Mouse (Mus musculus) forebrain, embryonic 16.5 days (tissue): ENCODE data around the gene Olfr568. TPM values are rescaled to one million over a fixed set of nuclear protein-coding genes. Genes with fewer than 3 reads are reported as not detected.

ENCODE experiments used
- ATAC-seq: fragments of 200-750 bp; cut with Nextera tagmentation; 2 replicates; pipeline ENCODE4 v1.8.0; 2017; ENCODE audit warnings: mild to moderate bottlenecking, moderate library complexity
- H3K27ac ChIP-seq: fragments of 300-500 bp; sonication (generic); 2 replicates; pipeline ENCODE4 v1.5.1; 2014; ENCODE audit warnings: low read length, control low read depth
- H3K27me3 ChIP-seq: fragments of 300-500 bp; sonication (generic); replicated peaks from 2 replicates; pipeline ENCODE4 v1.6.1; 2014; ENCODE audit warnings: low read length; ENCODE audit not compliant: control insufficient read depth, insufficient read depth
- H3K36me3 ChIP-seq: fragments of 300-500 bp; sonication (generic); 2 replicates; pipeline ENCODE4 v1.6.1; 2014; ENCODE audit not compliant: control insufficient read depth, insufficient read depth
- H3K4me1 ChIP-seq: fragments of 300-500 bp; sonication (generic); replicated peaks from 2 replicates; pipeline ENCODE4 v1.6.1; 2014; ENCODE audit warnings: low read length; ENCODE audit not compliant: control insufficient read depth, insufficient read depth
- H3K4me2 ChIP-seq: fragments of 300-500 bp; sonication (generic); 2 replicates; pipeline ENCODE4 v1.6.1; 2014; ENCODE audit warnings: mild to moderate bottlenecking, low read length, control low read depth
- H3K4me3 ChIP-seq: fragments of 300-500 bp; sonication (generic); replicated peaks from 2 replicates; pipeline ENCODE4 v1.5.1; 2014; ENCODE audit warnings: mild to moderate bottlenecking, low read length, control low read depth
- H3K9ac ChIP-seq: fragments of 300-500 bp; sonication (generic); replicated peaks from 2 replicates; pipeline ENCODE4 v1.6.1; 2014; ENCODE audit warnings: low read depth, low read length, control low read depth
- H3K9me3 ChIP-seq: fragments of 300-500 bp; sonication (generic); 2 replicates; pipeline ENCODE4 v1.6.1; 2016; ENCODE audit warnings: low read length; ENCODE audit not compliant: control insufficient read depth
- WGBS: fragments of 180-500 bp; shearing (Covaris S2); extraction: QIAGEN DNeasy Blood & Tissue Kit; methylation state at CpG from one replicate; pipeline ENCODE4 v1.1.7; 2014; 5-methylcytosine and 5-hydroxymethylcytosine counted together
- polyA plus RNA-seq: library from polyadenylated mRNA; unstranded; fragments of >200 nt; fragmentation: Nextera tagmentation; extraction: Ambion mirVana; gene quantifications from 2 replicates; pipeline ENCODE4 v1.2.1, GENCODE M21; 2015

Olfr568 gene
- polyA plus RNA-seq, 1 experiment from 2014 or later, result not detected

DNA sequence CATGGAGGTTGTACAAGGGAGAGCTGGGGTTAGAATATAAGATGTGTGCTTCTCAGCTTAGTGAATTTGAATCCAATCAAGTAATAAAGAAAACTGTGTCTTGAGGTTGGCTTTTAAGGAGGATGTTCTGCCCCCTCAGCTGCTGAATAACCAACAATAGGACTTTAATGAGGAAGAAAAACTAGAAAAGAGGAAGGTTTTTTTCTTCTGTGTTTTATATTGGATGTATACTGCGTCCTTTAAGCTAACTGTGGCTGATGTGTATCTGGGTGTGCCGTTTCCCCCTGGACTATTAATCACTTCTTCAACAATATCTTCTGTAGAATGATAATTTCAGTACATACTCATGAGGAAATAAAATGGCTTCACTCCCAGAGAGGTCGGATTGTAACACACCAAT lies 50.2 kb downstream of the Olfr568 start:
- no peak overlapping the region for H3K4me2 ChIP-seq

More for the DNA sequence above, 50.2 kb downstream of the Olfr568 start:
- WGBS, result 74% methylated on average over 3 of the region's 3 CpGs
- no peaks in the 10 kb centered on the region for H3K36me3 ChIP-seq
- no peaks in the 10 kb centered on the region for H3K4me1 ChIP-seq
- no peaks in the 10 kb centered on the region for H3K9me3 ChIP-seq
- H3K27ac ChIP-seq, result no peak overlapping the region
- H3K4me3 ChIP-seq, result no peak overlapping the region
- H3K9ac ChIP-seq, result no peak overlapping the region
- no peak for ATAC-seq
- H3K27me3 ChIP-seq, result no peaks in the 10 kb centered on the region

Other genes with a start within 250 kb of the Olfr568 start
- gene Olfr554, start 238.7 kb upstream of the Olfr568 start, polyA plus RNA-seq, result not detected in 2 replicates
- gene Olfr555, start 218.3 kb upstream of the Olfr568 start, polyA plus RNA-seq, result not detected in 2 replicates
- not detected in 2 replicates for gene Olfr556, start 212.2 kb upstream of the Olfr568 start, polyA plus RNA-seq
- gene Trim68, start 189.8 kb upstream of the Olfr568 start, polyA plus RNA-seq, result 5.6 and 5.8 TPM in 2 replicates
- not detected in 2 replicates for gene Olfr557, start 181.2 kb upstream of the Olfr568 start, polyA plus RNA-seq
- not detected in 2 replicates for gene Olfr558, start 174.9 kb upstream of the Olfr568 start, polyA plus RNA-seq
- not detected in 2 replicates for gene Olfr33, start 158.1 kb upstream of the Olfr568 start, polyA plus RNA-seq
- gene Olfr559, start 149.6 kb upstream of the Olfr568 start, polyA plus RNA-seq, result not detected in 2 replicates
- not detected in 2 replicates for gene Olfr560, start 117.8 kb upstream of the Olfr568 start, polyA plus RNA-seq
- not detected in 2 replicates for gene Olfr78, start 117.7 kb upstream of the Olfr568 start, polyA plus RNA-seq
- not detected in 2 replicates for gene Olfr561, start 105.9 kb upstream of the Olfr568 start, polyA plus RNA-seq
- not detected in 2 replicates for gene Olfr564, start 73.6 kb upstream of the Olfr568 start, polyA plus RNA-seq
- gene Olfr566, start 18.4 kb upstream of the Olfr568 start, polyA plus RNA-seq, result not detected in 2 replicates
- not detected in 2 replicates for gene Olfr569, start 13.8 kb downstream of the Olfr568 start, polyA plus RNA-seq
- gene Olfr570, start 17.5 kb downstream of the Olfr568 start, polyA plus RNA-seq, result 0.20 TPM in 1 of 2 replicates, not detected in the other
- gene Olfr571, start 40.4 kb downstream of the Olfr568 start, polyA plus RNA-seq, result not detected in 2 replicates
- not detected in 2 replicates for gene Olfr572, start 47.3 kb downstream of the Olfr568 start, polyA plus RNA-seq
- gene Olfr573-ps1, start 65.5 kb downstream of the Olfr568 start, polyA plus RNA-seq, result not detected in 2 replicates
- not detected in 2 replicates for gene Olfr574, start 71.3 kb downstream of the Olfr568 start, polyA plus RNA-seq
- not detected in 2 replicates for gene Olfr575, start 81.7 kb downstream of the Olfr568 start, polyA plus RNA-seq
- not detected in 2 replicates for gene Olfr576, start 85.5 kb downstream of the Olfr568 start, polyA plus RNA-seq
- not detected in 2 replicates for gene Olfr577, start 98.8 kb downstream of the Olfr568 start, polyA plus RNA-seq
- gene Olfr578, start 112.2 kb downstream of the Olfr568 start, polyA plus RNA-seq, result not detected in 2 replicates
- gene Olfr582, start 160.9 kb downstream of the Olfr568 start, polyA plus RNA-seq, result not detected in 2 replicates
- not detected in 2 replicates for gene Olfr583, start 174.2 kb downstream of the Olfr568 start, polyA plus RNA-seq
- not detected in 2 replicates for gene Olfr584, start 204.8 kb downstream of the Olfr568 start, polyA plus RNA-seq
- gene Olfr585, start 220.6 kb downstream of the Olfr568 start, polyA plus RNA-seq, result not detected in 2 replicates
- not detected in 2 replicates for gene Olfr586, start 248.5 kb downstream of the Olfr568 start, polyA plus RNA-seq